Mouse (Mus musculus) forebrain, embryonic 16.5 days (tissue): ENCODE measurements around the gene Scarf2. TPM values are rescaled to one million over a fixed set of nuclear protein-coding genes. Genes with fewer than 3 reads are reported as not detected.

Experiments
- ATAC-seq: fragments of 200-750 bp; cut with Nextera tagmentation; 2 replicates; pipeline ENCODE4 v1.8.0; 2017; ENCODE audit warnings: mild to moderate bottlenecking, moderate library complexity
- H3K27ac ChIP-seq: fragments of 300-500 bp; sonication (generic); 2 replicates; pipeline ENCODE4 v1.5.1; 2014; ENCODE audit warnings: low read length, control low read depth
- H3K27me3 ChIP-seq: fragments of 300-500 bp; sonication (generic); replicated peaks from 2 replicates; pipeline ENCODE4 v1.6.1; 2014; ENCODE audit warnings: low read length; ENCODE audit not compliant: control insufficient read depth, insufficient read depth
- H3K36me3 ChIP-seq: fragments of 300-500 bp; sonication (generic); 2 replicates; pipeline ENCODE4 v1.6.1; 2014; ENCODE audit not compliant: control insufficient read depth, insufficient read depth
- H3K4me1 ChIP-seq: fragments of 300-500 bp; sonication (generic); replicated peaks from 2 replicates; pipeline ENCODE4 v1.6.1; 2014; ENCODE audit warnings: low read length; ENCODE audit not compliant: control insufficient read depth, insufficient read depth
- H3K4me2 ChIP-seq: fragments of 300-500 bp; sonication (generic); 2 replicates; pipeline ENCODE4 v1.6.1; 2014; ENCODE audit warnings: mild to moderate bottlenecking, low read length, control low read depth
- H3K4me3 ChIP-seq: fragments of 300-500 bp; sonication (generic); replicated peaks from 2 replicates; pipeline ENCODE4 v1.5.1; 2014; ENCODE audit warnings: mild to moderate bottlenecking, low read length, control low read depth
- H3K9ac ChIP-seq: fragments of 300-500 bp; sonication (generic); replicated peaks from 2 replicates; pipeline ENCODE4 v1.6.1; 2014; ENCODE audit warnings: low read depth, low read length, control low read depth
- H3K9me3 ChIP-seq: fragments of 300-500 bp; sonication (generic); 2 replicates; pipeline ENCODE4 v1.6.1; 2016; ENCODE audit warnings: low read length; ENCODE audit not compliant: control insufficient read depth
- WGBS: fragments of 180-500 bp; shearing (Covaris S2); extraction: QIAGEN DNeasy Blood & Tissue Kit; methylation state at CpG from one replicate; pipeline ENCODE4 v1.1.7; 2014; 5-methylcytosine and 5-hydroxymethylcytosine counted together
- polyA plus RNA-seq: library from polyadenylated mRNA; unstranded; fragments of >200 nt; fragmentation: Nextera tagmentation; extraction: Ambion mirVana; gene quantifications from 2 replicates; pipeline ENCODE4 v1.2.1, GENCODE M21; 2015

Scarf2 gene
- polyA plus RNA-seq, 1 experiment from 2014 or later, result 0.99 TPM

DNA sequence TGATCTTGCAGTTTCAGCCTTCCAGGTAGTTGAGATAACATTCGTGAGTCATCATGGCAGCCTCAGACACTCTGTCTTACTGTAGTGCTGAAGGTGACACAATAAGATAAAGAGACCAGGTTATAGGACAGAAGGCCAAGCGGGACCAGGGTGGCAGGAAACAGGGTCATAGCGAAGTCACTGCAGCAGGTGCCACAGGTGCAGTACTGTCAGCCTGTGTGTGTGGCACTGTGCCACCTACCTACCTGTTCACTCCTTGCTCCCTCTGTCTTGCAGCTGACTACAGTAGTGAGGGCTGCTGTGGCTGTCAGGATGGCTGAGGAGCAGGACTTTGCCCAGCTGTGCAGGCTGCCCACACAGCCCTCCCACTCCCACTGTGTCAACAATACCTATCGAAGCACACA is 33.0 kb upstream of the Scarf2 start:
- 90% methylated on average over 4 of the region's 4 CpGs for WGBS
- Histone ChIP-seq H3K4me3 (no peak overlapping the region), H3K27me3 (no peaks in the 10 kb centered on the region), H3K4me1 (peaks cover 22% of the 10 kb centered on the region), H3K4me2 (no peak overlapping the region), H3K36me3 (peaks cover 13% of the 10 kb centered on the region; the same call in 1 of the 2 replicates), H3K9ac (no peak overlapping the region), H3K9me3 (no peaks in the 10 kb centered on the region), H3K27ac (no peak overlapping the region)
- no peak for ATAC-seq

DNA sequence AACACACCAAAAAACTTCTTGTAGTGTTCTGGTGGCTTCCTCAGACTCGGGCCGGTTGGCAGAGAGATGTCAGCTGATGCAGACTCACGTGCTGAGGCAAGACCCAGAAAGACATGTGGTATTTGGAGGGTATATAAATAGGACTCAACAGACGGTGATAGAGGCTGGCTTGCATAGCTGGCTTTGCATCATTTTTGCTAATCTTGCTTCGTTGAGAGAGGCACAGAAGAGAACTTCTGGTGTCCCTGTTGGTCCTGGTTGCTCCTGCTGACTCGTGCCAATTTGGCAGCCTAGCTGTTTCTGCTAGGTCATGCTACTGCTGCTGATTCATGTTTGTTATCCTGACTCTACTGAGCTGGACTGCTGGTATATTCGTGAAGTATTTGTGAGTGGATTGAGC is 28.2 kb upstream of the Scarf2 start:
- Histone ChIP-seq H3K9ac (no peak overlapping the region), H3K27me3 (no peaks in the 10 kb centered on the region), H3K9me3 (no peaks in the 10 kb centered on the region), H3K4me3 (no peak overlapping the region), H3K36me3 (peaks cover 21% of the 10 kb centered on the region; the same call in 1 of the 2 replicates), H3K4me2 (no peak overlapping the region), H3K27ac (no peak overlapping the region), H3K4me1 (no peaks in the 10 kb centered on the region; the same call in 1 of the 2 replicates)
- WGBS, result 82% methylated on average over 7 of the region's 7 CpGs
- ATAC-seq, result no peak

DNA sequence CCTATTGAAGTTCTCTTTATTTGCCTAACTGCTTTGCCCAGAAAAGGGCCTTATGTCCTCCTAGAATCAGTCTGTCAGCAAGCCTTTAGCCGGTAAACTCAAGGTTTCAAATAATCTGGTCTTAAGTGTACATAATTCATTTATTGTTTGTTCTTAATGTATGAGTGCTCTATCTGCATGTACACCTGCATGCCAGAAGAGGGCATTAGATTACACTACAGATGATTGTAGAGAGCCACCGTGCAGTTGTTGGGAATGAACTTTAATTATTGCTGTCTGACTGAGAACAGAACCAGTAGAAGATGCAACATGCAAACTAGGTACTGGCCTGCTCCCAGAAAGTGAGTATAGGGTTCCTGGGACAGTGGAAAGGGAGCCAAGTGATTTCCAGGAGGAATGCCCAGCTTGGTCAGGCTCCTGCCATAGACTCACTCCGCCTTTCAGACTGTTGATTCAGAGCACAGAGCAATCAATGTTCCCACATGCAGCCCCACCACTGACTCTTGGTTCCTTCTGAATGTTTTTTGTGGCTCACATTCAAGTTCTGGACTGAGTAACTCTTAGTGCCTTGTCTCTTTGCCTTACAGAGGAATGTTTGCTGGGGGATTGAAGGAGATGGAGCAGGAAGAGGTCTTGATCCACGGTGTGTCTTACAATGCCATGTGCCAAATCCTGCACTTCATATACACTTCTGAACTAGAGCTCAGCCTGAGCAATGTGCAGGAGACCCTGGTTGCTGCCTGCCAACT is 25.8 kb upstream of the Scarf2 start:
- ATAC-seq, result no peak
- H3K9ac ChIP-seq, result no peak overlapping the region
- H3K4me1 ChIP-seq, result no peaks in the 10 kb centered on the region
- WGBS, result 77% methylated on average over 4 of the region's 4 CpGs
- H3K9me3 ChIP-seq, result no peaks in the 10 kb centered on the region
- H3K4me2 ChIP-seq, result no peak overlapping the region
- H3K27ac ChIP-seq, result no peak overlapping the region
- H3K27me3 ChIP-seq, result no peaks in the 10 kb centered on the region
- H3K4me3 ChIP-seq, result no peak overlapping the region
- peaks cover 26% of the 10 kb centered on the region; the same call in 1 of the 2 replicates for H3K36me3 ChIP-seq

DNA sequence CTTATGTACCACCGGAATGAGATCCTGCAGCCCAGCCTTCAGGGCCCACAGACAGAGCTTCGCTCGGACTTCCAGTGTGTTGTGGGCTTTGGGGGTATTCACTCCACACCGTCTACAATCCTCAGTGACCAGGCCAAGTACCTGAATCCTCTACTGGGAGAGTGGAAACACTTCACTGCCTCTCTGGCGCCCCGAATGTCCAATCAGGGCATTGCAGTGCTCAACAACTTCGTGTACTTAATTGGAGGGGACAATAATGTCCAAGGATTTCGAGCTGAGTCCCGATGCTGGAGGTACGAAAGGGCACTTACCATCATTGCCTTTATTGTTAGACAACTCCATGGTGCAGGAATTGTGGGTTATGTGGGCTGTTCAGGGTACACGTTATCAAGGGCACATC is 20.3 kb upstream of the Scarf2 start:
- peaks cover 35% of the 10 kb centered on the region for H3K36me3 ChIP-seq
- ATAC-seq, result no peak

DNA sequence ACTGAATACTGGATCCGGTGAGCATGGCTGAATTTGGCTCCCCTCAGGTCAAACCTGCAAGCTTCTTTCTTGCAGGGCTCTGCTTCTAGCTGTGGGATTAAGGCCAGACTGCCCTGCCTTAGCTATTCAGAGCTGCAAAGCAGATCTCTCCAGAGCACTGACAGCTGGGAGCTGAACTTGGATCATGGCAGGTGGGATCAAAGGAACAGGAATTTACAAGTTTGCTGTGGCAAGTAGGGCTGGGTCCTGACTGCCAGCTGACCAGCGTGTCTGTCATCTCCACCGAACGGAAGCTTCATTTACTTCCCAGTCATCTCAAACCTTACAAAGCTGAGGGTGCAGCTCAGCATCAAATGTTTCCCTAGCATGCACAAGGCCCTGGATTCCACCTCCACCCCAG is 18.9 kb upstream of the Scarf2 start:
- WGBS, result 86% methylated on average over 4 of the region's 4 CpGs
- H3K9me3 ChIP-seq, result no peaks in the 10 kb centered on the region
- ATAC-seq, result no peak
- no peak overlapping the region for H3K27ac ChIP-seq
- no peak overlapping the region for H3K9ac ChIP-seq
- H3K4me3 ChIP-seq, result no peak overlapping the region
- no peaks in the 10 kb centered on the region for H3K4me1 ChIP-seq
- no peaks in the 10 kb centered on the region for H3K27me3 ChIP-seq
- no peak overlapping the region for H3K4me2 ChIP-seq
- peaks cover 29% of the 10 kb centered on the region for H3K36me3 ChIP-seq

More for the DNA sequence above, 20.3 kb upstream of the Scarf2 start:
- no peak overlapping the region for H3K4me3 ChIP-seq
- H3K27ac ChIP-seq, result no peak overlapping the region
- no peaks in the 10 kb centered on the region for H3K27me3 ChIP-seq
- no peak overlapping the region for H3K4me2 ChIP-seq
- 64% methylated on average over 11 of the region's 11 CpGs for WGBS
- H3K4me1 ChIP-seq, result no peaks in the 10 kb centered on the region
- no peaks in the 10 kb centered on the region for H3K9me3 ChIP-seq
- no peak overlapping the region for H3K9ac ChIP-seq

DNA sequence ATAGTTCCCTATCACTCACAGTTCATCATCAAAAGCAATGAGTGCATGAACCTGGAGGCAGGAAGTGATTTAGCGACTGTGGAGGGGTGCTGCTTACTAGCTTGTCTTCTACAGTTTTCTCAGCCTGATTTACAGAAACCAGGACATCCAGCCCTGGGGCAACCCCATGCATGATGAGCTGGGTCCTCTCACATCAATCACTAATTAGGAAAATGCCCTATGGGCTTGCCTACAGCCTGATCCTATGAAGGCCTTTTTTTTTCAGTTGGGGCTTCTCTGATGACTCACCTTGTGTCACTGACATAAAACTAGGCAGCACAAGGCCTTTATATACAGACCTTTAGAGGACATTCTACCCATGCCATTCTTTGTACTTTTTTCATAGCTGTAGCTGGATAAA is 17.4 kb upstream of the Scarf2 start:
- Histone ChIP-seq H3K27me3 (no peaks in the 10 kb centered on the region), H3K9ac (no peak overlapping the region), H3K36me3 (peaks cover 26% of the 10 kb centered on the region), H3K4me3 (no peak overlapping the region), H3K4me2 (no peak overlapping the region), H3K9me3 (no peaks in the 10 kb centered on the region), H3K4me1 (no peaks in the 10 kb centered on the region), H3K27ac (no peak overlapping the region)
- WGBS, result 88% methylated on average over 1 of the region's 1 CpGs
- ATAC-seq, result no peak

DNA sequence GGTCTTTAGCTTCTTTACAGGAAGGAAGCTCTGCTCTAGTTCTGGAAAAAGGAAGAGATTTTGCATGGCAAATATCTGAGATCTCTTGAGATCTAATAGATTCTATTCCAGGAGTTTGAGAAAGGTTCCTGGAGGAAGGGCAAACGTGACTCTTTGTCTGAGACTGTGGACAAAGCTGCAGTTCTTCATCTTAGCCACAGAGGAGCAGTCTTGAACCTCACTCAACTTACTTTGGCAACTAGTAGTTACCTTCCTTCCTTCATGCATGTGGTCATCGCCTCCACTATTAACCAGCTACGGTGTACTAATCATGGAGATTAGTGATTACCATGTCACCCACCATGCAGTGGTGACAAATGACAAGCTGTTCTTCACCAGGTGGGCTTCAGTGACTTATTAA is 11.7 kb upstream of the Scarf2 start:
- Histone ChIP-seq H3K9ac (no peak overlapping the region), H3K27ac (no peak overlapping the region), H3K36me3 (peaks cover 18% of the 10 kb centered on the region), H3K9me3 (no peaks in the 10 kb centered on the region), H3K4me2 (no peak overlapping the region), H3K4me1 (no peaks in the 10 kb centered on the region), H3K27me3 (no peaks in the 10 kb centered on the region), H3K4me3 (no peak overlapping the region)
- WGBS, result 59% methylated on average over 3 of the region's 3 CpGs
- no peak for ATAC-seq

DNA sequence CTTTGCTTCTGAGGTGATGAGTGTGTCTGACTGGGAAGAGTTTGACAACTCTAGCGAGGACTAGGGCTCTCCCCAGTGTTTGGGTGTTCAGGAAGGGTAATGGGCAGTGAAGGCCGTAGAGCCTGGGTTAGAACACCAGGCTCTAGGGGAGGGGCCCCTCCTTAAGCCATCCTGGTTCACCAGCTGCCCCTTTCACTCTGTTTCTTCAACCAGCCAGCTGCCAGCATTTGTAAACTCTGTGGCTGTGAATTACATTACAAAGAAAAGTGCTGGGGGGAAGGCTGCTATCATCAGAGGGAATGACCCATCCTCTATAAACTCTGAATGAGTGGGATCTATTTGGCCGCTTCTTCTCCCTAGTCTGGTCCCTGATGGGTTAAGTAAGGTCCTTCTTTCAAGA is 4.4 kb upstream of the Scarf2 start:
- no peak overlapping the region for H3K27ac ChIP-seq
- no peak overlapping the region for H3K4me2 ChIP-seq
- H3K9ac ChIP-seq, result no peak overlapping the region
- H3K4me3 ChIP-seq, result no peak overlapping the region
- peaks cover 18% of the 10 kb centered on the region for H3K27me3 ChIP-seq
- ATAC-seq, result no peak
- 76% methylated on average over 3 of the region's 3 CpGs for WGBS
- H3K9me3 ChIP-seq, result no peaks in the 10 kb centered on the region
- H3K36me3 ChIP-seq, result peaks cover 24% of the 10 kb centered on the region
- H3K4me1 ChIP-seq, result peaks cover 10% of the 10 kb centered on the region

DNA sequence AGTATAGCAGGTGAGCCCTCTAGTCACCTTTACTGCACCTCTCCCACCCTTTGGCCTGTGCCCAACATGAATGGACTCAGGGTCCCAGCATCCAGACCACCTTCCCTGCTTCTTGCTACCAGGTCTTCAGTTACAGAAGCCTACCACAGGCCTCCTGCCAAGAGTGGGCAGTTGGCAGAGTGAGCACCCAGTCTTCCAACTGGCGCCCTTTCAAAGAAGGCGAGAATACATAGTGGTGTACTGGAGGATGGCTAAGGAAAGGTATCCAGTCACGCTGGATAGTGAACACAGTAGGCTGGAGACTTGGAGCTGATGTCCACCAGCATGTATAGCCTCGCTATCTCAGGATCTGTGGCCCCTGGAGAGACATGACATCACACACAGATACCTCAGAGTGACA is 3.0 kb upstream of the Scarf2 start:
- Histone ChIP-seq H3K4me2 (no peak overlapping the region), H3K36me3 (peaks cover 21% of the 10 kb centered on the region), H3K4me3 (no peak overlapping the region), H3K9ac (no peak overlapping the region), H3K27ac (no peak overlapping the region), H3K9me3 (no peaks in the 10 kb centered on the region), H3K27me3 (peaks cover 28% of the 10 kb centered on the region), H3K4me1 (peaks cover 19% of the 10 kb centered on the region)
- no peak for ATAC-seq
- WGBS, result 85% methylated on average over 4 of the region's 4 CpGs

DNA sequence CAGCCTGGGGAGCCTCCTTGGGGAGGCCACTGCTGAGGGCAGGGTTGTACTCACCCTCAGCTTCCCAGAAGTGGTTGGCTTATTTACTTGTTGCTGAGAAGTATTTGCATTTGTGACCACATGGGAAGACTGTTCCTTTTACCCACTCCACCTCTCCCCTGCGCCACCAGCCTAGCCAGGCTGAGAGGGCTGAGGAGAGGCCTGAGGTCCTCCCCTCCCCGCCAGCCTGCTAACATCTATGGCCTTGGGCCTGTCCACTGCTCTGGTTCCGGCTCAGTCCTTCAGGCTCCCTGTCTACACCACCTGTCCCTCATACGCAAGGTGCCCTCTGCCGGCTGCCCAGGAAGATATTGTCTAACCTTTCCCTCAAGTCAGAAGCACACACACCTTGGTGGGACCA is 1.4 kb upstream of the Scarf2 start:
- 62% methylated on average over 5 of the region's 5 CpGs for WGBS

More for the DNA sequence above, 1.4 kb upstream of the Scarf2 start:
- H3K27ac ChIP-seq, result no peak overlapping the region
- H3K27me3 ChIP-seq, result peaks cover 41% of the 10 kb centered on the region
- no peak for ATAC-seq
- H3K4me1 ChIP-seq, result peaks cover 19% of the 10 kb centered on the region
- no peak overlapping the region for H3K4me2 ChIP-seq
- H3K4me3 ChIP-seq, result no peak overlapping the region
- peaks cover 10% of the 10 kb centered on the region for H3K36me3 ChIP-seq
- no peak overlapping the region for H3K9ac ChIP-seq
- H3K9me3 ChIP-seq, result no peaks in the 10 kb centered on the region
